Mouse (Mus musculus) stomach, postnatal 0 days (tissue): Measurements from ENCODE around the gene Cfap77. TPM values are rescaled to one million over a fixed set of nuclear protein-coding genes. Genes with fewer than 3 reads are reported as not detected.

Source experiments
- ATAC-seq: fragments of 200-750 bp; cut with Nextera tagmentation; 2 replicates; pipeline ENCODE4 v1.8.0; 2017; ENCODE audit not compliant: low FRiP score, low TSS enrichment
- DNase-seq: peaks from one replicate; pipeline ENCODE4 v3.0.0-alpha.2; 2016; ENCODE audit warnings: low spot score
- H3K27ac ChIP-seq: fragments of 300-500 bp; sonication (generic); replicated peaks from 2 replicates; pipeline ENCODE4 v1.5.1; 2014; ENCODE audit warnings: mild to moderate bottlenecking, control low read depth
- H3K27me3 ChIP-seq: fragments of 300-500 bp; sonication (generic); 2 replicates; pipeline ENCODE4 v1.6.1; 2014; ENCODE audit warnings: low read length; ENCODE audit not compliant: control insufficient read depth, insufficient read depth
- H3K36me3 ChIP-seq: fragments of 300-500 bp; sonication (generic); 2 replicates; pipeline ENCODE4 v1.6.1; 2014; ENCODE audit warnings: low read length, mixed read lengths; ENCODE audit not compliant: control insufficient read depth, insufficient read depth
- H3K4me1 ChIP-seq: fragments of 300-500 bp; sonication (generic); replicated peaks from 2 replicates; pipeline ENCODE4 v1.6.1; 2014; ENCODE audit warnings: antibody characterized with exemption; ENCODE audit not compliant: control insufficient read depth, insufficient read depth
- H3K4me2 ChIP-seq: fragments of 300-500 bp; sonication (generic); replicated peaks from 2 replicates; pipeline ENCODE4 v1.6.1; 2014; ENCODE audit warnings: low read depth, mild to moderate bottlenecking, control low read depth, moderate library complexity
- H3K4me3 ChIP-seq: fragments of 300-500 bp; sonication (generic); 2 replicates; pipeline ENCODE4 v1.5.1; 2014; ENCODE audit warnings: low read depth, low read length, control low read depth
- H3K9ac ChIP-seq: fragments of 300-500 bp; sonication (generic); 2 replicates; pipeline ENCODE4 v1.6.1; 2014; ENCODE audit warnings: mild to moderate bottlenecking, low read length, control low read depth, mixed read lengths
- H3K9me3 ChIP-seq: fragments of 300-500 bp; sonication (generic); 2 replicates; pipeline ENCODE4 v1.6.1; 2016; ENCODE audit warnings: low read length; ENCODE audit not compliant: control insufficient read depth
- CTCF ChIP-seq: IDR thresholded peaks from 2 replicates; pipeline ENCODE4 v1.5.1; 2016; ENCODE audit warnings: antibody characterized with exemption, low read depth, mild to moderate bottlenecking, moderate library complexity
- EP300 ChIP-seq: optimal IDR thresholded peaks from 2 replicates; pipeline ENCODE3; 2016; ENCODE audit warnings: antibody characterized with exemption
- WGBS: fragments of 180-500 bp; shearing (Covaris S2); extraction: QIAGEN DNeasy Blood & Tissue Kit; methylation state at CpG from one replicate; pipeline ENCODE4 v1.1.7; 2014; 5-methylcytosine and 5-hydroxymethylcytosine counted together
- polyA plus RNA-seq: library from polyadenylated mRNA; unstranded; fragments of >200 nt; fragmentation: Nextera tagmentation; extraction: Ambion mirVana; gene quantifications from 2 replicates; pipeline ENCODE4 v1.2.1, GENCODE M21; 2015

Cfap77 gene
- polyA plus RNA-seq, 1 experiment from 2014 or later, result 0.11 TPM

- no peaks in the 10 kb centered on the region for H3K27me3 ChIP-seq
- H3K4me2 ChIP-seq, result no peak overlapping the region
- DNase-seq, result no peak
- ATAC-seq, result no peak; the same call in 1 of the 2 replicates
- H3K4me3 ChIP-seq, result no peak overlapping the region
- 42% methylated on average over 20 of the region's 20 CpGs for WGBS
- no peak overlapping the region for H3K9ac ChIP-seq
- H3K36me3 ChIP-seq, result no peaks in the 10 kb centered on the region
- H3K9me3 ChIP-seq, result no peaks in the 10 kb centered on the region
- H3K4me1 ChIP-seq, result no peaks in the 10 kb centered on the region
- no peak for TF ChIP-seq EP300
- H3K27ac ChIP-seq, result no peak overlapping the region
These were observed 24.7 kb downstream of the Cfap77 start for GRCm38 (mm10) chr2:29030048-29030734.

- Histone ChIP-seq H3K9ac (no peak overlapping the region), H3K36me3 (no peaks in the 10 kb centered on the region), H3K4me1 (no peaks in the 10 kb centered on the region), H3K4me3 (no peak overlapping the region), H3K27ac (no peak overlapping the region), H3K4me2 (no peak overlapping the region), H3K27me3 (no peaks in the 10 kb centered on the region), H3K9me3 (no peaks in the 10 kb centered on the region)
- no peak for ATAC-seq
- 64% methylated on average over 5 of the region's 5 CpGs for WGBS
- DNase-seq, result no peak
- no peak for TF ChIP-seq EP300
- TF ChIP-seq CTCF, result no peak
These were observed 29.6 kb downstream of the Cfap77 start for GRCm38 (mm10) chr2:29025284-29025683.

GRCm38 (mm10) chr2:29023001-29023400 lies 31.9 kb downstream of the Cfap77 start:
- no peak for TF ChIP-seq EP300
- TF ChIP-seq CTCF, result no peak
- 83% methylated on average over 7 of the region's 7 CpGs for WGBS
- no peaks in the 10 kb centered on the region for H3K4me1 ChIP-seq
- H3K27ac ChIP-seq, result no peak overlapping the region
- H3K9ac ChIP-seq, result no peak overlapping the region
- DNase-seq (no peak), ATAC-seq (no peak)
- no peaks in the 10 kb centered on the region for H3K36me3 ChIP-seq
- no peak overlapping the region for H3K4me2 ChIP-seq
- no peak overlapping the region for H3K4me3 ChIP-seq
- no peaks in the 10 kb centered on the region for H3K27me3 ChIP-seq
- H3K9me3 ChIP-seq, result no peaks in the 10 kb centered on the region

- Histone ChIP-seq H3K4me3 (no peak overlapping the region), H3K27me3 (no peaks in the 10 kb centered on the region), H3K27ac (no peak overlapping the region), H3K4me1 (no peaks in the 10 kb centered on the region), H3K9ac (no peak overlapping the region), H3K36me3 (no peaks in the 10 kb centered on the region), H3K9me3 (no peaks in the 10 kb centered on the region), H3K4me2 (no peak overlapping the region)
- DNase-seq (no peak), ATAC-seq (no peak)
- TF ChIP-seq CTCF, result no peak
- no peak for TF ChIP-seq EP300
- 17% methylated on average over 17 of the region's 17 CpGs for WGBS
These were observed 33.8 kb downstream of the Cfap77 start for GRCm38 (mm10) chr2:29021025-29021424.

- Histone ChIP-seq H3K4me2 (no peak overlapping the region), H3K4me1 (no peaks in the 10 kb centered on the region), H3K27ac (no peak overlapping the region), H3K9ac (no peak overlapping the region), H3K4me3 (no peak overlapping the region), H3K9me3 (no peaks in the 10 kb centered on the region), H3K27me3 (no peaks in the 10 kb centered on the region), H3K36me3 (no peaks in the 10 kb centered on the region)
- WGBS, result 48% methylated on average over 5 of the region's 5 CpGs
- no peak for ATAC-seq
- DNase-seq, result no peak
- TF ChIP-seq EP300 (no peak), CTCF (no peak)
These were observed 36.2 kb downstream of the Cfap77 start for GRCm38 (mm10) chr2:29018680-29019079.
